Mouse (Mus musculus) thymus, postnatal 14 days (tissue): ENCODE measurements around the gene Olfr851.

Experiments used
- DNase-seq: peaks from one replicate; pipeline ENCODE4 v3.0.0; 2021

Olfr851 gene

DNA sequence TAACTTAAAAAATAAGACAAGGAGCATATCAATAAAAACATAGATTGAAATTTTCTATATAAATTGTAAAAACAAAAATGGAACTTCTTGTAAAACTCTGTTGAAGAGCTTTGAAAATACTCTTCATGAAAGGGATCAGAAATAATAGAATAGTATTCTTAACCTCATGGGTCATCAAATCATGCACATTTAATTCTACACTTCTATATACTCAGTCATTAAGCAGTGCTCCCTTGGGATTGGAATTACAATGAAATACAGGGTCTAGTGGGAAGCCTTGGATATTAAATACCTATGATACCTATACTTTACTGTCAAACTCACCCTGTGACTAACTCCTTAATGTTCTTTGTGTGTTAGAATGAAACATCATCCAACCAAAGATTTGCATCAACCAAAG is at the start of gene Olfr851:
Gene Olfr851 (plus strand): TSS at position 301 of the 400 bp plus-strand sequence.
- DNase-seq, result no peak

DNA sequence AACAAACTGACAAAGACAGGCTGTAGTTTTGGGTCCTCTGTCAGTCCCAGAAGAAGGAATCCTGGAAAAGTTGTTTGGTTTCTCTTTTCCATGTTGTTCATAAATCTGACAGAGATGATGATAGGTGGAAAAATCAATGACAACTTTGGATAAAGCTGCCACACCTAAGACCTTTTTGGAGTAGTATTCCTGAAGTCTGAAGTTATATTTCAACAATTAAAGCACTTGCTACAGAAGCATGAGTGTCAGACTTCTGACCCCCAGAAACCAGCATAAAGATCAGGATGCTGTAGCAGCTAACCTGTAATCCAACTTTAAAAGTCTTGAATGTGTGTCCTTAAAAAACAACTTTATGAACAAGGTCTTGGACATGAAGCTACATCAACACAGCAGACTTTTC is 14.9 kb upstream of the Olfr851 start, which contains the start of gene Olfr850:
Gene Olfr850 (minus strand): TSS at position 101 of the 400 bp plus-strand sequence.
- no peak for DNase-seq

DNA sequence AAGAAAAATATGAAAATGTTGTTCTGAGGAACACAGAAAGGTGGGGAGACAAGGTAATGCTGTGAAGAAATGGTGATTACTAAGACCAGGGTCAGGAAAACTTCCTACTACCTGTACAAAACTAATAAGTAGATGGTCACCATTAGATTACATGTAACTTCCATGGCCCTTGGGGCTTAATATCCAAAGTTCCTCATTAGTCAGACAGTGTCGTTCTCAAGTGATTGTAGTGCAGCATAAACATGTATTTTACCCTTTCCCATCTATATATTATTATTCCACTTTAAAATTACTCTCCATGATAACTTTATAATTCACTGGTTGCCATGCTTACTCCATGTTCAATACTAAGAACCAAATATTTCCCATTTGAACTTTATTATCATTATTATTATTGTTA is 47.9 kb downstream of the Olfr851 start, which contains the start of gene Olfr853:
Gene Olfr853 (minus strand): TSS at position 101 of the 400 bp plus-strand sequence.
- no peak for DNase-seq
